Mouse (Mus musculus) MEL (cell line): ENCODE measurements around the gene Kcnn1. TPM values are rescaled to one million over a fixed set of nuclear protein-coding genes. Genes with fewer than 3 reads are reported as not detected.

ENCODE experiments used
- DNase-seq: peaks from one replicate; pipeline ENCODE4 v3.0.0; 2011; ENCODE audit warnings: low read depth, low spot score
- H3K27ac ChIP-seq: 2 replicates; pipeline ENCODE4 v1.5.1; 2012; ENCODE audit warnings: low read depth, mild to moderate bottlenecking, control low read depth, low read length, moderate library complexity; ENCODE audit not compliant: control insufficient read depth
- H3K27me3 ChIP-seq, 2 experiments: fragments of 150-350 bp in 1 of 2; sonication (generic) in 1 of 2; 2 replicates each; pipeline ENCODE4 v1.6.1; 2012; ENCODE audit warnings: low read length in 2 of 2, mild to moderate bottlenecking in 2 of 2, improper control_type of control experiment in 1 of 2, moderate library complexity in 1 of 2; ENCODE audit not compliant: insufficient read depth in 2 of 2, control insufficient read depth in 1 of 2
- H3K36me3 ChIP-seq, 2 experiments: 2 replicates each; pipeline ENCODE4 v1.6.1; 2012 to 2014; ENCODE audit warnings: low read length in 2 of 2, improper control_type of control experiment in 1 of 2, inconsistent platforms in 1 of 2, mild to moderate bottlenecking in 1 of 2; ENCODE audit not compliant: insufficient read depth in 2 of 2, control insufficient read depth in 1 of 2
- H3K4me1 ChIP-seq, 2 experiments: fragments of 150-350 bp in 1 of 2; sonication (generic) in 1 of 2; 2 replicates each; pipeline ENCODE4 v1.6.1; 2012; ENCODE audit warnings: low read length in 2 of 2, improper control_type of control experiment in 1 of 2, mild to moderate bottlenecking in 1 of 2; ENCODE audit not compliant: insufficient read depth in 2 of 2, control insufficient read depth in 1 of 2
- H3K4me3 ChIP-seq, 2 experiments: fragments of 150-350 bp in 1 of 2; sonication (generic) in 1 of 2; 2 replicates each; pipeline ENCODE4 v1.5.1; 2012; ENCODE audit warnings: low read depth in 2 of 2, low read length in 2 of 2, mild to moderate bottlenecking in 2 of 2, moderate library complexity in 2 of 2, control low read depth in 1 of 2, improper control_type of control experiment in 1 of 2; ENCODE audit not compliant: control insufficient read depth in 1 of 2, insufficient read depth in 1 of 2
- H3K79me2 ChIP-seq: 2 replicates; pipeline ENCODE4 v1.6.1; 2012; ENCODE audit warnings: mild to moderate bottlenecking, low read length, moderate library complexity; ENCODE audit not compliant: control insufficient read depth, poor library complexity, insufficient read depth
- H3K9ac ChIP-seq: 2 replicates; pipeline ENCODE4 v1.6.1; 2012; ENCODE audit warnings: low read depth, mild to moderate bottlenecking, control low read depth, low read length, moderate library complexity; ENCODE audit not compliant: control insufficient read depth, poor library complexity, severe bottlenecking
- H3K9me3 ChIP-seq: fragments of 150-350 bp; sonication (generic); replicated peaks from 2 replicates; pipeline ENCODE4 v1.6.1; 2012; ENCODE audit warnings: mild to moderate bottlenecking, low read length, improper control_type of control experiment, moderate library complexity; ENCODE audit not compliant: insufficient read depth
- BHLHE40 ChIP-seq: IDR thresholded peaks from 2 replicates; pipeline ENCODE4 v1.6.1; 2012; ENCODE audit warnings: low read depth, mild to moderate bottlenecking, inconsistent platforms, low read length, improper control_type of control experiment, borderline replicate concordance
- E2F4 ChIP-seq: IDR thresholded peaks from 2 replicates; pipeline ENCODE4 v1.6.1; 2011; ENCODE audit warnings: low read depth, low read length, improper control_type of control experiment, borderline replicate concordance
- ELF1 ChIP-seq: IDR thresholded peaks from 2 replicates; pipeline ENCODE4 v1.6.1; 2014; ENCODE audit warnings: low read depth, mild to moderate bottlenecking, inconsistent platforms, low read length, improper control_type of control experiment, moderate library complexity
- JUND ChIP-seq: IDR thresholded peaks from 2 replicates; pipeline ENCODE4 v1.6.1; 2011; ENCODE audit warnings: low read depth, mild to moderate bottlenecking, improper control_type of control experiment, low read length
- MAFK ChIP-seq: IDR thresholded peaks from 2 replicates; pipeline ENCODE4 v1.6.1; 2011; ENCODE audit warnings: low read depth, mild to moderate bottlenecking, low read length, improper control_type of control experiment, borderline replicate concordance
- MAX ChIP-seq: IDR thresholded peaks from 2 replicates; pipeline ENCODE4 v1.6.1; 2011; ENCODE audit warnings: low read length, improper control_type of control experiment
- NELFE ChIP-seq: IDR thresholded peaks from 2 replicates; pipeline ENCODE4 v1.6.1; 2011; ENCODE audit warnings: low read depth, low read length, improper control_type of control experiment
- NRF1 ChIP-seq: IDR thresholded peaks from 2 replicates; pipeline ENCODE4 v1.6.1; 2014; ENCODE audit warnings: low read depth, mild to moderate bottlenecking, inconsistent platforms, low read length, improper control_type of control experiment, moderate library complexity; ENCODE audit not compliant: poor library complexity, insufficient read depth, severe bottlenecking
- POLR2A ChIP-seq, 2 experiments: IDR thresholded peaks; 2 replicates each; pipeline ENCODE4 v1.6.1; 2011 to 2012; ENCODE audit warnings: low read length in 2 of 2, mild to moderate bottlenecking in 2 of 2, control low read depth in 1 of 2, improper control_type of control experiment in 1 of 2, low read depth in 1 of 2, moderate library complexity in 1 of 2; ENCODE audit not compliant: control insufficient read depth in 1 of 2, insufficient read depth in 1 of 2, poor library complexity in 1 of 2
- POLR2AphosphoS5 ChIP-seq: IDR thresholded peaks from 2 replicates; pipeline ENCODE4 v1.6.1; 2012; ENCODE audit warnings: low read depth, borderline replicate concordance, mild to moderate bottlenecking, inconsistent platforms, low read length, moderate library complexity, mixed read lengths
- RAD21 ChIP-seq: IDR thresholded peaks from 2 replicates; pipeline ENCODE4 v1.6.1; 2011; ENCODE audit warnings: mild to moderate bottlenecking, low read depth, low read length, improper control_type of control experiment
- RCOR1 ChIP-seq: IDR thresholded peaks from 2 replicates; pipeline ENCODE4 v1.6.1; 2012; ENCODE audit warnings: low read depth, mild to moderate bottlenecking, inconsistent platforms, low read length, improper control_type of control experiment
- SMC3 ChIP-seq: IDR thresholded peaks from 2 replicates; pipeline ENCODE4 v1.6.1; 2011; ENCODE audit warnings: low read depth, low read length, improper control_type of control experiment
- TAL1 ChIP-seq: IDR thresholded peaks from 2 replicates; pipeline ENCODE4 v1.6.1; 2012; ENCODE audit warnings: mild to moderate bottlenecking, inconsistent platforms, low read length, moderate library complexity, mixed read lengths
- TBP ChIP-seq: IDR thresholded peaks from 2 replicates; pipeline ENCODE4 v1.8.0; 2011; ENCODE audit warnings: low read depth, low read length, improper control_type of control experiment
- UBTF ChIP-seq: IDR thresholded peaks from 2 replicates; pipeline ENCODE4 v1.6.1; 2012; ENCODE audit warnings: low read depth, mild to moderate bottlenecking, inconsistent platforms, low read length, improper control_type of control experiment, moderate library complexity, borderline replicate concordance; ENCODE audit not compliant: insufficient read depth
- USF1 ChIP-seq: IDR thresholded peaks from 2 replicates; pipeline ENCODE4 v1.6.1; 2014; ENCODE audit warnings: low read depth, mild to moderate bottlenecking, inconsistent platforms, low read length, improper control_type of control experiment, moderate library complexity
- ZC3H11A ChIP-seq: IDR thresholded peaks from 2 replicates; pipeline ENCODE4 v1.6.1; 2012; ENCODE audit warnings: low read depth, mild to moderate bottlenecking, inconsistent platforms, low read length, improper control_type of control experiment
- ZKSCAN1 ChIP-seq: IDR thresholded peaks from 2 replicates; pipeline ENCODE4 v1.6.1; 2012; ENCODE audit warnings: low read depth, mild to moderate bottlenecking, inconsistent platforms, low read length, improper control_type of control experiment, moderate library complexity
- ZMIZ1 ChIP-seq: IDR thresholded peaks from 2 replicates; pipeline ENCODE4 v1.6.1; 2012; ENCODE audit warnings: low read depth, mild to moderate bottlenecking, inconsistent platforms, low read length, improper control_type of control experiment, moderate library complexity
- ZNF384 ChIP-seq: IDR thresholded peaks from 2 replicates; pipeline ENCODE4 v1.6.1; 2012; ENCODE audit warnings: low read depth, mild to moderate bottlenecking, inconsistent platforms, low read length, improper control_type of control experiment
- polyA plus RNA-seq, 2 experiments: library from polyadenylated mRNA; stranded (reverse) in 1 of 2; unstranded in 1 of 2; fragments of >175 nt in 1 of 2; fragments of >200 nt in 1 of 2; gene quantifications; 2 replicates each; pipeline versions ENCODE4 v1.2.1 to v1.2.4; 2012; ENCODE audit warnings: low replicate concordance in 2 of 2, low read depth in 1 of 2; ENCODE audit not compliant: insufficient read length in 2 of 2, insufficient read depth in 1 of 2, missing spikeins in 1 of 2
- total RNA-seq: library from RNA; depleted of rRNA; stranded (reverse); fragments of 300-350 nt; gene quantifications from 2 replicates; pipeline ENCODE4 v1.2.3, GENCODE M21; 2012

Gene Kcnn1
- total and polyA plus RNA-seq, 3 experiments = 8.9 to 10.7 TPM; not detected in 1

- no peaks in the 10 kb centered on the region for H3K27me3 ChIP-seq
- H3K4me1 ChIP-seq = peaks cover 0 to 7% of the 10 kb centered on the region in 2 experiments; a peak in 1 of 4 replicates
- H3K27ac ChIP-seq = peak overlapping the region; percentile 94
- H3K4me3 ChIP-seq = peak overlapping the region; percentile 87 to 97
- TF ChIP-seq ZKSCAN1 (peak; percentile 93), UBTF (peak; percentile 79; the same call in 1 of the 2 replicates), ZNF384 (no peak), MAX (0 out of 2 replicates have a peak, but pooled peaks have one; percentile 37), TBP (peak; percentile 21; the same call in 1 of the 2 replicates), NELFE (peak; percentile 79), POLR2A (IDR thresholded peaks at IDR 0.05; ENCODE audit: control insufficient read depth in 1 of 2, insufficient read depth in 1 of 2, low read depth in 1 of 2, low read length in 2 of 2, poor library complexity in 1 of 2) (peak; percentile 40 to 77; a peak in 3 of 4 replicates), USF1 (no peak), POLR2AphosphoS5 (no peak), NRF1 (no peak)
- TF ChIP-seq, all 39 proteins: peak for 6
- Histone ChIP-seq H3K79me2 (peaks cover 5% of the 10 kb centered on the region), H3K9ac (peak overlapping the region; percentile 98), H3K36me3 (no peaks in the 10 kb centered on the region), H3K9me3 (no peaks in the 10 kb centered on the region)
- peak; percentile 56 for DNase-seq
These were observed 9.7 kb upstream of the Kcnn1 start for GRCm38 (mm10) chr8:70872643-70873363.

- TF ChIP-seq RCOR1 (no peak), NRF1 (no peak), ELF1 (no peak), MAFK (no peak), E2F4 (no peak), TAL1 (no peak), RAD21 (no peak), BHLHE40 (no peak), TBP (no peak), ZNF384 (no peak), SMC3 (no peak), ZC3H11A (no peak), ZMIZ1 (no peak), JUND (no peak)
- TF ChIP-seq, all 39 proteins: peak for 0
- peaks cover 0 to 1% of the 10 kb centered on the region in 2 experiments; a peak in 1 of 4 replicates for H3K36me3 ChIP-seq
- H3K4me1 ChIP-seq = peaks cover 0 to 9% of the 10 kb centered on the region in 2 experiments; a peak in 1 of 4 replicates
- no peaks in the 10 kb centered on the region for H3K9me3 ChIP-seq
- no peak overlapping the region for H3K9ac ChIP-seq
- DNase-seq = no peak
- H3K79me2 ChIP-seq = peaks cover 5% of the 10 kb centered on the region
- H3K27me3 ChIP-seq = no peaks in the 10 kb centered on the region
- H3K4me3 ChIP-seq = no peak overlapping the region
- H3K27ac ChIP-seq = no peak overlapping the region
These were observed 8.2 kb upstream of the Kcnn1 start for GRCm38 (mm10) chr8:70871195-70871807.
